In the genomic region with DNA sequence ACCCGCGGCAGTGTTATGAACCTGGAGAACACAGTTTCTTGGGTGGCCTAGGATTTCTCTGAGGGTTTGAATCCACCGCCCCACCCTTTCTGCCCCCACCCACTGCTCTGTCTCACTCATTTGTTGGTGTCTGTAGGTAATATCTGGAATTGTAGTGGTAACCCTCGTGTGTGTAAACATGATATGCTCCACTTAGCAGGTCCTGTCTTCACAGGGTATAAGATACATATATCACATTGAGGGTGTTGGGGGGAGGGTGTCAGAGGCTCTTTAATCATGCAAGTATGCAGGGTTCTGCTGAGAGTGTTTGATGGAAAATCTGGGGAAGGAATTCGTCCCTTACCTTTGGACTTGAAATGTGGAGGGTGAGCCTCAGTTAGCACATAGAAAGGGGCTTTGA, we compare ENCODE assay signal across 10 mouse cellular contexts.
DNase-seq lines count a peak whose midpoint lies in the region; ATAC-seq and TF ChIP-seq lines count a peak whose summit lies in the region.
"Had no signal": no experiment of that assay in that cellular context is flagged by ENCODE, and none has a peak within 500 bp of the region (broad histone marks: within the 10 kb centered on the region; RNA-seq: fewer than 3 reads in every experiment).

No protein-coding gene starts in this region.

- peak overlapping the region; percentile 60 for H3K4me3 ChIP-seq in gastrocnemius, adult 2 months
- peak overlapping the region; percentile 32 for H3K4me3 ChIP-seq in kidney, embryonic 15.5 days (replicated peaks)
- H3K4me3 ChIP-seq in embryonic facial prominence, embryonic 11.5 days (ENCODE audit: low read depth, low read length) = no peak overlapping the region
- no peak overlapping the region for H3K4me3 ChIP-seq in intestine, postnatal 0 days (ENCODE audit: low read depth, low read length)
- H3K4me3 ChIP-seq: liver, embryonic 15.5 days had no signal

- H3K9me3 ChIP-seq in kidney, embryonic 15.5 days (replicated peaks) = no peaks in the 10 kb centered on the region
- no peaks in the 10 kb centered on the region for H3K9me3 ChIP-seq in embryonic facial prominence, embryonic 11.5 days (replicated peaks; ENCODE audit: control insufficient read depth, low read length)
- H3K9me3 ChIP-seq in intestine, postnatal 0 days (ENCODE audit: control insufficient read depth) = no peaks in the 10 kb centered on the region
- H3K9me3 ChIP-seq: G1E; liver, embryonic 15.5 days had no signal

- H3K36me3 ChIP-seq in kidney, embryonic 15.5 days = no peaks in the 10 kb centered on the region
- H3K36me3 ChIP-seq in embryonic facial prominence, embryonic 11.5 days (replicated peaks; ENCODE audit: control insufficient read depth, insufficient read depth, low read depth, low read length) = no peaks in the 10 kb centered on the region
- no peaks in the 10 kb centered on the region for H3K36me3 ChIP-seq in intestine, postnatal 0 days (ENCODE audit: control insufficient read depth, insufficient read depth)
- H3K36me3 ChIP-seq: G1E; liver, embryonic 15.5 days had no signal

- peak overlapping the region; percentile 60 for H3K4me2 ChIP-seq in kidney, embryonic 15.5 days
- no peak overlapping the region for H3K4me2 ChIP-seq in embryonic facial prominence, embryonic 11.5 days (ENCODE audit: low read depth, low read length)
- H3K4me2 ChIP-seq in intestine, postnatal 0 days (replicated peaks; ENCODE audit: low read depth) = peak overlapping the region; percentile 43
- H3K4me2 ChIP-seq: liver, embryonic 15.5 days had no signal

- H3K27me3 ChIP-seq in kidney, embryonic 15.5 days = no peaks in the 10 kb centered on the region
- H3K27me3 ChIP-seq in embryonic facial prominence, embryonic 11.5 days (ENCODE audit: control insufficient read depth, insufficient read depth, low read length) = no peaks in the 10 kb centered on the region
- H3K27me3 ChIP-seq in intestine, postnatal 0 days (replicated peaks; ENCODE audit: control insufficient read depth, insufficient read depth, low read length) = no peaks in the 10 kb centered on the region
- H3K27me3 ChIP-seq: liver, embryonic 15.5 days had no signal

- peaks cover 18% of the 10 kb centered on the region for H3K4me1 ChIP-seq in kidney, embryonic 15.5 days
- peaks cover 2% of the 10 kb centered on the region; the same call in 1 of the 2 replicates for H3K4me1 ChIP-seq in embryonic facial prominence, embryonic 11.5 days (ENCODE audit: control insufficient read depth, insufficient read depth, low read length)
- no peaks in the 10 kb centered on the region for H3K4me1 ChIP-seq in intestine, postnatal 0 days (replicated peaks; ENCODE audit: control insufficient read depth, insufficient read depth, low read length)
- H3K4me1 ChIP-seq: liver, embryonic 15.5 days had no signal

- DNase-seq in gastrocnemius, adult 2 months = no peak
- no peak for DNase-seq in gastrocnemius, postnatal 36 days
- DNase-seq in kidney, postnatal 10 days = no peak
- DNase-seq in embryonic facial prominence, embryonic 11.5 days (ENCODE audit: low spot score) = no peak
- no peak for DNase-seq in adrenal gland, adult 8-10 months
- no peak for DNase-seq in testis, postnatal 10 days (ENCODE audit: low spot score)

- H3K9ac ChIP-seq in kidney, embryonic 15.5 days = no peak overlapping the region
- no peak overlapping the region for H3K9ac ChIP-seq in embryonic facial prominence, embryonic 11.5 days (replicated peaks; ENCODE audit: low read length)
- H3K9ac ChIP-seq in intestine, postnatal 0 days (ENCODE audit: low read depth, low read length) = no peak overlapping the region
- H3K9ac ChIP-seq: liver, embryonic 15.5 days had no signal

- TF ChIP-seq CTCF in gastrocnemius, adult 2 months (IDR thresholded peaks at IDR 0.05) = no peak
- no peak for TF ChIP-seq CTCF in intestine, postnatal 0 days (IDR thresholded peaks at IDR 0.05; ENCODE audit: low read depth)

- peak; percentile 77 for ATAC-seq in kidney, embryonic 15.5 days (replicated peaks; ENCODE audit: low FRiP score)
- 0 out of 2 replicates have a peak, but pooled peaks have one; percentile 29 for ATAC-seq in embryonic facial prominence, embryonic 11.5 days (replicated peaks; ENCODE audit: insufficient number of reproducible peaks, low FRiP score, low TSS enrichment, low read depth)
- ATAC-seq in intestine, postnatal 0 days = no peak

- no peak overlapping the region for H3K27ac ChIP-seq in gastrocnemius, adult 2 months
- H3K27ac ChIP-seq in kidney, embryonic 15.5 days = no peak overlapping the region
- H3K27ac ChIP-seq in embryonic facial prominence, embryonic 11.5 days (replicated peaks; ENCODE audit: low read depth, low read length) = no peak overlapping the region
- no peak overlapping the region for H3K27ac ChIP-seq in intestine, postnatal 0 days (ENCODE audit: low read depth, low read length)
- H3K27ac ChIP-seq: liver, embryonic 15.5 days had no signal

- intact Hi-C loops in gastrocnemius, adult 2 months (cut with DNase I) = no loop called here
- intact Hi-C loops in gastrocnemius, postnatal 36 days (cut with DNase I) = no loop called here

- WGBS in kidney, embryonic 15.5 days = 15% methylated on average over 5 of the region's 5 CpGs
- 27% methylated on average over 5 of the region's 5 CpGs for WGBS in embryonic facial prominence, embryonic 11.5 days
- WGBS in intestine, postnatal 0 days = 36% methylated on average over 5 of the region's 5 CpGs

Comparison
In these comparisons a context has a peak if more than half of its experiments do, and no peak if none do; other contexts are left out.
1. H3K4me3 ChIP-seq: peak in gastrocnemius, adult 2 months (single experiment) and kidney, embryonic 15.5 days (single experiment); none in embryonic facial prominence, embryonic 11.5 days (single experiment) and intestine, postnatal 0 days (single experiment).